Mouse (Mus musculus) forelimb bud, embryonic 11.5 days (tissue): ENCODE results near the gene Add1.

Experiments used
- DNase-seq: peaks from one replicate; pipeline ENCODE4 v3.0.0-alpha.2; 2012; ENCODE audit warnings: low read depth, low spot score

Gene Add1

GRCm38 (mm10) chr5:34573268-34574221, at the start of gene Add1:
Gene Add1 (plus strand): TSS chr5:34573664.
- DNase-seq = peak; percentile 98

DNA sequence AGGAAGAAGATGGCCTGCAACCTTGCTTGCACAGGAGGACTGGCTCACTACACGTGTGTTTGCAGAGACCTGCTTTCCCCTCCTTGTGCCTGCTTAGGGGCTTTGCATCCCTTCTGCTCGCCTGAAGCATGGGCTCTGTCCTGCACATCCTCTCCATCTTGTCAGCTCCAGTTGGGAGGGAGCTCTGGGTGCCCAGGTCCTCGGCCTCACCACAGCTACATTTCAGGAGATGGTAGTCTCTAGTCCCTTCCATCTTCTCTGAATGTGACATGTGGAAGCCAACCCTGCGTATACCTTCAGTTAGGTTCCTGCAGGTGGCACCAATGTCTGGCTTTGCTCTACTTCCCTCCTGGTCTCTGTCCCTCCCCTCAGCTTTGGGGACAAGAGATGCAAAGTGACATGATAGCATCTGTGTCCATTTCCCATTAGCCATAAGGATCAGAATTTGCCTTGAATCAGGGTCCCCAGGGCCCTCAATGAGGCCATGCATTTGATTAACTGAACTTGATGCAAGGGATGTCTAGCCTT, 49.4 kb upstream of the Add1 start:
- no peak for DNase-seq

- DNase-seq = no peak
Measured at GRCm38 (mm10) chr5:34524511-34524910, 49.0 kb upstream of the Add1 start.

- peak; percentile 75 for DNase-seq
Measured at GRCm38 (mm10) chr5:34525663-34526476, 47.6 kb upstream of the Add1 start, which contains the start of gene Sh3bp2. Gene Sh3bp2 (plus strand): TSS chr5:34525838.

DNA sequence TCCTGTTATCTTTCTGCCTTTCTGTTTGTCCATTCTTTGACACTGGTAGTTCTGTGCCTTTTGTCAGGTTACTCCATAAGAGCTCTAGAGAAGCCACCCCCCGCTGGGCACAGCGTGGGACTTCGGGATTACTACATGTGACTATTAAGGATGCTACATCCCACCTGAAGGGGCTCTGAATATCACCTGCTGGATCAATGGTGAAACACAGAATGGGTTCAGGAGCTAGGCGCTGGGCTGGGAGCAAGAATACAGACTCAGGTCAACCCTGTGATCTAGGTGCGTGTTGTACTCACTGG, 47.0 kb upstream of the Add1 start:
- no peak for DNase-seq

GRCm38 (mm10) chr5:34527352-34527751, 46.1 kb upstream of the Add1 start:
- no peak for DNase-seq

DNA sequence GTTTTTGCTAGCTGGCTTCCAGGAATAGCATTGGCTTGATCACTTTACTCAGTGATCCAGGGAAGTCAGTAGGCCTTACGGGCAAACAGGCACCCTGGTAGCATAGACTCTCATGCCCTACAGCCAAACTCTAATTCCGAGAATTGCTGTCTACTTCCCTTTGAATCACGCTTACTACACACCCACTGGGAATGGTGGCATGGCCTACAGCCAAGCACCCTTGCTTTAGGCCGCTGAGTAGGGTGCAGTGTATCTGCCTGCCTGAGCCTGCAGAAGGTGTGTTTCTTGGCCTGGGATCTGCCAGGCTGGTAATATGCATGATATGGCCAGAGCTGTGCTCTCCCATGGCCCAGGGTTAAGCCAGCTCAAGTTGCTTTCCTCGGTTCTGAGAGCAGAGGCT, 44.7 kb upstream of the Add1 start:
- DNase-seq = no peak

DNA sequence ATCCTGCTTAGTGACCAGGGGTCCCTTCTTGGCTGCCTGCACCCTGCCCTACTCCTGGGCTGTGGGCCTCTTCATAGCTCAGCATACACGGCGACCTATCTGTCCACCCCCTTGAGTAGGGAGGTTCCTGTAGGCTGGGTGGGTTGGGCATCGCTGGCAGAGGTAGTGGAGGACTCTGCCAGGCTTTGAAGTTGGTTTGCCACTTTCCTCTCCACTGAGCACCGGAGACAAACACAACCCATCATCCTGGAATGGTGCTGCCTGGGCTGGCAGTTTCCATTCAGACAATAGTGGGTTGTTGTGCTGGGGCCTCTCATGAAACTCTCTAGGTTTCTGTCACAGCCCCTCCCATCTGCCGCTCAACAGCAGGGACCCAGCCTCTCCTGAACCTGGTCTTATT, 43.3 kb upstream of the Add1 start:
- no peak for DNase-seq

DNA sequence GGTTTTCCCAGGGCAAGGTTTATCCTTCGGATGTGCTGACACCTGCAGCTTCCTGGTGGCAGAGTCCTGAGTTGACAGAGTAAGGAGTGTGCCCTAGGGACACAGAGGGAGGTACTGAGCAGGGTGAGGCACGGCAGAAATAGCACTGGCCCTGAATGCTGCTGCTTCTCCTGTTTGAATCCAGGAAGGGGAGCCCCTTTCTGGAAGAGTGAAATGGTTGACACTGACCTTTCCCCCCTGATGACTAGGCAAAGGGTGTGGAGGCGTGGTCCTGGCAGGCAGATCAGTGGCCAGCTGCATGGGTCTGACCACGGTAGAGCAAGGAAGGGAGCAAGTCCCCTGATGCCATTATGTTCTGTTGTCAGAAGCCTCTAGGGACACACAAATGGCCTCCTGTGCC, 42.8 kb upstream of the Add1 start:
- no peak for DNase-seq

GRCm38 (mm10) chr5:34533066-34533465, 40.4 kb upstream of the Add1 start:
- DNase-seq = no peak

DNA sequence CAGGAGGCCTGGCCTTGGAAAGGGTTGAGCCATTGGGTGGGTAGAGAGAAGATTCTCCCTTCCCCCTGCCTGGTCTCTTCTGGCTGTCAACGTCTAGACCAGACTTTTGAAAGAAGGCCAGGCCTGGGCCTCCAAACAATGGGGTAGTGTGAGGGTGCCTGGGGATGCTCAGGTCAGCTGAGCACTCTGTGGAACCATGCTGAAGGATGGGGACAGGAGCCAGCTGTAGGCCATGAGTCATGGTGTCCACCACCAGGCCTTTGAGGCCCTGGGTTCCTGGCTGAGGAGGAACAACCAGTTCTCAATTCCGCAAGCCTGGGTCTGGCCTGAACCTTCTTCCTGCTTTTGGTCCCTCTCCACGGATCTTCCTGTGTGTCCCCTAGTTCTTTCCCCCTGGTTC, 39.6 kb upstream of the Add1 start:
- no peak for DNase-seq

DNA sequence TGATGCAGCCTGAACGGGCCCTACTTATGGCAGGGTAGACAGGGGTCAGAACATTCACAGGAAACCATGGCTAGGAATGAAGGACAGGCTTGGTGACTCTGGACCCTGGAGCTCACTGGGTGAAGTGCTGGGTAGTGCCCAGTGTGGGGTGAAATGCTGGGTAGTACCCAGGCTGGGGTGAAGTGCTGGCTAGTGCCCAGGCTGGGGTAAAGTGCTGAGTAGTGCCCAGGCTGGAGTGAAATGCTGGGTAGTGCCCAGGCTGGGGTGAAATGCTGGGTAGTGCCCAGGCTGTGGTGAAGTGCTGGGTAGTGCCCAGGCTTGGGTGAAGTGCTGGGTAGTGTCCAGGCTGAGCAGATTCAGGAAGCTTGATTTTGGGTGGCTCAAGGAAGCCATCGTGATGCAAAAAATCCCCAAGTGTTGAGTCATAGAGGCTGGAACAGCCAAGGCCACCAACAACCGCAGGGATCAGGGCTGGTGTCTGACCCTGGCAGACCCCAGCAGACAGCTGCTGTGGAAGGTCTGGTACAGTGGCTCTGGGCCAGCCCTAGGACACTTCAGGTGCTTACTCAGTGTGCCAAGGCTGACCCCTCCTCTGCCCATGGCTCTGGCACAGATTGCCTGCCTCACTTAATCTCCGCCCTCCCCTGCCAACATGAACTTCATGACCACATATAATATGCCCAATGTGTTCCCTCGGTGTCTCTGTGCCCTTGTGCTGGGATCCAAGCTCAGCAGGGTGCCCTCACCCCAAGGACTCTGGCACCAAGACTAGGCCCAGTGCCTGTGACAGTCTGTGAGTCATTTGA, 38.5 kb upstream of the Add1 start:
- DNase-seq = no peak

GRCm38 (mm10) chr5:34535831-34536230, 37.6 kb upstream of the Add1 start:
- DNase-seq = no peak

DNA sequence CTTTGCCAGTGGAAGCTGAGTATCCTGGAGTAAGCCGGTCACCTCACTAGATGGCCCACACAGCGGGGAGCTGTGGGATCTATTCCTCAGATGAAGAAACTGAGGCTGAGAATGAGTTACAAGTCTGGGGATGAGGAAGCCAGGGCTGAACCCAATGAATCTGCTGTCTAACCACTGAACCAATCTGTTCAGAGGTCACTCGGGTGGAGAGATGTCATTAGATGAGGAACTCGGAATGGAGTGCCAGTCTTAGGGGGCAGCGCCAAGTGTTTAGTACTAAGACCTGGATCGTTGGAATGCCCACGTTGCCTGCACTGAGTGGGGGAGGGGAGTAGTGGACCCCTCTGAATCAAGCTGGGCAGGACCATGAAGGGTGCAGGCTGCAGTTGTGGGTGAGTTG, 35.4 kb upstream of the Add1 start:
- no peak for DNase-seq

- no peak for DNase-seq
Measured at GRCm38 (mm10) chr5:34538527-34538926, 34.9 kb upstream of the Add1 start.

DNA sequence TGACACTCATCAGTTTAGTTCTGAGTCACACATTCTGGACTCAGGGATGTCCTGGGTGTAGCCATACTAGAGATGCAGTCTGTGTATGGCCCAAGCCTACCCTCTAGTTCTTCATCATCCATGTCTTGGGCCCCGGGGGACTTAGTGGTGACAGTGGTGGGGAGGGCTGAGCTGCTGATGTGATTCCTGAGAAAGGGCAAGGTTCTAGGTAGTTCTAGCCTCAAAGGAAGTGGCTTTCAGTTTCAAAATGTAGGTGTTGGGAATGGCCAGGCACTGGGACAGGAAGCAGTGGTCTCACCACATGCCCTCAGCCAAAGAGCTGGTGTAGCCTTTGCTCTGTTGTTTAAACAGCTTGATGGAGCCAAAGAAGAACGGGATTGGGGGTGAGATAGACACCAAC, 34.3 kb upstream of the Add1 start:
- no peak for DNase-seq

- no peak for DNase-seq
Measured at GRCm38 (mm10) chr5:34542166-34542565, 31.3 kb upstream of the Add1 start.

DNA sequence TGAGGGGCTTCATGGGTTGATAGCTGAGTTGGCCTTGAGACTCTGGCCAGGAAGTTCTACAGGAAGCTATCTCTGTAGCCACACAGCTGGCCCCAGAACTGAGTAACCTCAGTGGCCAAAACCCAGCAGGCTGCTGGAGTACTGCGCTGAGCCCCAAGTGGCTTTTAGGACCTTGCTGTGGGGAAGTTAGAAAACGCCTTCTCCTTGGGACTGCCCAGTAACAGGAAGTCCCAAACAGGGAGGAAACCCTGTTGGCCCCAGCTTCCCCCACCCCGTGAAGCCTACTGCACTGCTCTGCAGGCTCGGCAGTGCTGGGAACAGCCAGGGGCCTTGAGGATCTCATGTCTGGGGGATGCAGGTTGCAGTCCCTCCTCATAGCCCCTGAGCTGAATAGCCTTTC, 30.4 kb upstream of the Add1 start:
- DNase-seq = no peak

GRCm38 (mm10) chr5:34547410-34547809, 26.1 kb upstream of the Add1 start:
- DNase-seq = peak; percentile 35

DNA sequence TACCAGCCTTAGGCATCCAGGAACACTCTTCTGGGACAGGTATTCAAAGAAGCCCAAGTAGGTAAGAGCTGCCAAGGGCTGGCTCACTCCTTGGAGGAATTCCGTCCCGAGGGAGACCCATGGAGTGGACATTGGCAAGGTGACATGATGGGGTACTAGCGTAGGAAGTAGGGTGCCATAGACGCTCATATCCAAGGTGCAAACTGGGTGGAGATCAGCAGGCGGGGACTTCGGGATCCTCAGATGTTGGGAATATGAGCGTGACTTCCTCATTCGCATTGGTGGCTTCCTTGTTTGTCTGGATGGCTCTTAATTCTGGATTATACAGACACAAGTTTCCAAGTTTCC, 24.4 kb upstream of the Add1 start:
- DNase-seq = no peak

DNA sequence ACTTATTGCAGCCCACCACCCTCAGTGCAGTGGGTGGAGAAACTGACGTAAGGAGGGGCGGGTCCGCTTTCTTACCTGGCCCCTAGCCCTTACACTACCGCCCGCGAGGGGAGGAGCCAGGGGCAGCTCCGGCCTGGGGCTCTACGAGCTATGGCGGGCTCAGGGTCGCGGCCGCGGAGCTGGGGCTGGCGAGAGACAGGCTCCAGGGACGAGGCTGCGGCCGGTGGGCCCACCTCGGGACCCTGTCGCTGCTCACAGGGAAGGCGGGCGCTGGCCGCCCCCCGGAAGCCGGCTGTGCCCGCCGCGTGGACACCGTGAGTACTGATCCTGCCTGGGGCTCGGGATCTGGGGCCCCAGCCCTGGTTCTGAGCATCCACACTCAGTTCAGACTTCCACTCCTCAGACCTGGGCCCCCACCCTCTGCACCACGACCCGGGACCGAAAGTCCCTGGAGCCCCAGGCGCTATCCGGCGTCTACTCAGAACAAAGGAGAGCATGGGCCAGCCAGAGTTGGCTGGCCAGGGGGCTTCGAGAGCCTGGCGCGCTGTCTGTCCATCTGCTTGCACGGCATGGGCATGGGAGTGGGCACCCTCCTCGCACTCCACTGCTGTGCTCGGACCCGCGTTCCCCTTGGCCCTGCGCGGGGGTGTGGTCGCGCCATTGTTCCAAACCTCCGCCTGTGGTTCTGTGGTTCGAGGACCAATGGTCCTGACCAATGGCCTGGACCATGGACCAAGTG, 23.8 kb upstream of the Add1 start:
- DNase-seq = peak; percentile 66
